ENCODE assay signal across 8 mouse cellular contexts in the genomic region with DNA sequence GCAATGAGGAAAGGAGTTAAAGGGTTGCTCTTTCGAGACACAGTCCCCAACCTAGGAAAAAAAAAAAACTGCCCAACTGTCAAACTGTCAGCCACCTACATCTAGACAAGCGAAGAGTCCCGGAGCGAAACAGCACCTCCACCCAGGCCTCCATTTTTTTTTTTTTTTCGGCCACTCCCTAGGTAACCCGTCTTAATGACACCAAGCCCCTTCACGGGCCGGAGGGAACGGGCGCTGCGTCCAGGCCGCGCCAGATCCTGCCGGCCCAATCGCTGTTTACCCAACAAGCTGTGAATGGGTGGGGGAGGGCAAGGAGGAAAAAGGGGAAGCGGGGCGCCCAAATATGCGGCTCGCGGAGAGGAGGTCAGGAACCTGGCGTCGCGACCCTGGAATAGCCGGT. TPM values are rescaled to one million over a fixed set of nuclear protein-coding genes. Genes with fewer than 3 reads are reported as not detected.
DNase-seq lines count a peak whose midpoint lies in the region; ATAC-seq and TF ChIP-seq lines count a peak whose summit lies in the region.

No protein-coding gene starts in this region.

- DNase-seq in thymus, adult 2 months, result no peak
- DNase-seq in thymus, postnatal 25 days, result no peak
- peak; percentile 54 for DNase-seq in kidney, postnatal 10 days
- no peak for DNase-seq in right cerebral cortex, adult 18-20 months
- DNase-seq in urinary bladder, postnatal 4 days (ENCODE audit: low spot score in 2 of 2), result no peak
- no peak for DNase-seq in c-Kit-positive CD71-positive TER-119-positive erythroid progenitor cells, embryonic 14.5 days (ENCODE audit: low spot score)

- no peaks in the 10 kb centered on the region for H3K9me3 ChIP-seq in forebrain, embryonic 13.5 days (replicated peaks)

- peak overlapping the region; percentile 93 for H3K9ac ChIP-seq in forebrain, embryonic 13.5 days

- no peaks in the 10 kb centered on the region; the same call in 1 of the 2 replicates for H3K36me3 ChIP-seq in thymus, adult 2 months (ENCODE audit: control insufficient read depth, insufficient read depth, low read length)
- H3K36me3 ChIP-seq in forebrain, embryonic 13.5 days (ENCODE audit: poor library complexity, severe bottlenecking), result peaks cover 40% of the 10 kb centered on the region

- H3K4me1 ChIP-seq in thymus, adult 2 months (replicated peaks; ENCODE audit: control insufficient read depth, insufficient read depth, low read length), result peaks cover 17% of the 10 kb centered on the region
- H3K4me1 ChIP-seq in forebrain, embryonic 13.5 days, result peaks cover 53% of the 10 kb centered on the region

- peak overlapping the region; percentile 89 for H3K4me3 ChIP-seq in thymus, adult 2 months (ENCODE audit: control insufficient read depth, insufficient read depth, low read length)
- H3K4me3 ChIP-seq in forebrain, embryonic 13.5 days, result peak overlapping the region; percentile 92

- WGBS in thymus, adult 2 months, result under 1% methylated on average over 24 of the region's 24 CpGs
- whole genome bisulfite sequencing in forebrain, embryonic 13.5 days, result 2% methylated on average over 18 of the region's 24 CpGs

- no peaks in the 10 kb centered on the region; the same call in 1 of the 2 replicates for H3K27me3 ChIP-seq in thymus, adult 2 months (ENCODE audit: control insufficient read depth, insufficient read depth, low read length)
- H3K27me3 ChIP-seq in forebrain, embryonic 13.5 days, result no peaks in the 10 kb centered on the region

- TF ChIP-seq CTCF in thymus, adult 2 months (IDR thresholded peaks at IDR 0.05; ENCODE audit: borderline replicate concordance, control insufficient read depth, extremely low read depth, insufficient read depth, low read length, poor library complexity), result no peak

- no peak for TF ChIP-seq POLR2A in thymus, adult 2 months (IDR thresholded peaks at IDR 0.05; ENCODE audit: control insufficient read depth, extremely low read depth, insufficient read depth, low read length, poor library complexity)

- ATAC-seq in forebrain, embryonic 13.5 days, result no peak
- ATAC-seq in megakaryocyte progenitor cell, adult 5-6 weeks (replicated peaks; ENCODE audit: poor library complexity), result peak; percentile 46

- no peak overlapping the region for H3K27ac ChIP-seq in thymus, adult 2 months (ENCODE audit: control insufficient read depth, insufficient read depth, low read length)
- no peak overlapping the region for H3K27ac ChIP-seq in forebrain, embryonic 13.5 days

- H3K4me2 ChIP-seq in forebrain, embryonic 13.5 days, result peak overlapping the region; percentile 88

RNA-seq across cellular contexts. Expression of a gene that starts 0.5 kb away (rescaled TPM):
- 372 and 526 TPM in 2 replicates for polyA plus RNA-seq in thymus, adult 2 months (2012; rRNA removed)
- 333 and 349 TPM in 2 replicates for polyA plus RNA-seq in forebrain, embryonic 13.5 days (2015; fragmentation: Nextera tagmentation; extraction: Ambion mirVana)
- 308 and 311 TPM in 2 replicates for total RNA-seq in megakaryocyte progenitor cell, adult 5-6 weeks (2015)
- 105 and 150 TPM in 2 replicates for total RNA-seq in megakaryocyte progenitor cell, adult 5-6 weeks (2017)

RNA-seq across cellular contexts. Expression of a gene that starts 3.4 kb away (rescaled TPM):
- 3.7 and 4.4 TPM in 2 replicates for polyA plus RNA-seq in thymus, adult 2 months (2012; rRNA removed)
- polyA plus RNA-seq in forebrain, embryonic 13.5 days (2015; fragmentation: Nextera tagmentation; extraction: Ambion mirVana), result 28.7 and 32.0 TPM in 2 replicates
- total RNA-seq in megakaryocyte progenitor cell, adult 5-6 weeks (2015), result 0.54 TPM in 2 replicates
- total RNA-seq in megakaryocyte progenitor cell, adult 5-6 weeks (2017), result not detected in 2 replicates

RNA-seq across cellular contexts. Expression of a gene that starts 5.2 kb away (rescaled TPM):
- 38.8 and 45.8 TPM in 2 replicates for polyA plus RNA-seq in thymus, adult 2 months (2012; rRNA removed)
- polyA plus RNA-seq in forebrain, embryonic 13.5 days (2015; fragmentation: Nextera tagmentation; extraction: Ambion mirVana), result 27.3 and 28.5 TPM in 2 replicates
- total RNA-seq in megakaryocyte progenitor cell, adult 5-6 weeks (2015), result 9.5 and 13.0 TPM in 2 replicates
- 8.3 and 10.3 TPM in 2 replicates for total RNA-seq in megakaryocyte progenitor cell, adult 5-6 weeks (2017)

RNA-seq across cellular contexts. Expression of a gene that starts 14.3 kb away (rescaled TPM):
- polyA plus RNA-seq in thymus, adult 2 months (2012; rRNA removed), result 0.51 and 0.81 TPM in 2 replicates
- 1.2 and 2.1 TPM in 2 replicates for polyA plus RNA-seq in forebrain, embryonic 13.5 days (2015; fragmentation: Nextera tagmentation; extraction: Ambion mirVana)
- not detected in 2 replicates for total RNA-seq in megakaryocyte progenitor cell, adult 5-6 weeks (2015)
- total RNA-seq in megakaryocyte progenitor cell, adult 5-6 weeks (2017), result not detected in 2 replicates

RNA-seq across cellular contexts. Expression of a gene that starts 28.2 kb away (rescaled TPM):
- polyA plus RNA-seq in thymus, adult 2 months (2012; rRNA removed), result 87.7 and 96.0 TPM in 2 replicates
- 60.5 and 70.6 TPM in 2 replicates for polyA plus RNA-seq in forebrain, embryonic 13.5 days (2015; fragmentation: Nextera tagmentation; extraction: Ambion mirVana)
- total RNA-seq in megakaryocyte progenitor cell, adult 5-6 weeks (2015), result 19.1 and 19.5 TPM in 2 replicates
- 6.2 and 10.6 TPM in 2 replicates for total RNA-seq in megakaryocyte progenitor cell, adult 5-6 weeks (2017)
